Mouse (Mus musculus): ENCODE data around the gene Arrdc4.

DNA sequence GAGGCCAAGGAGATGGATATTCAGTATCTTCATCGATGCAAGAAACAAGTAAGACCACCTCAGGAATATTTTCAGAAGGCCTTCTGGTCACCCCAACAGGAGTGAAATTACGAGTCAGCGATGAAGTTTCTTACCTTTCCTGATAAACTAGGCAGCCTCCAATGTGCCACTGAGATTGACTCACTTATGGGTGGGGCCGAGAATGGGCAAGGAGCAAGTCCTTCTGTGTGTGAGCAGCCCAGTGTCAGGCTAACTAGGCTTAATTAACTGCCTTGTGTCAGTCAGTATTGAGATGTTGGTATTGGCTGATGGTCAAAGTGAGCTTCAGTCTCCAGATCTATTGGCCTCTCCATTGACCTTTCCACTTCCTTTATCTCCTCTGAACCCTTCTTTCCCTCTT is 27.5 kb downstream of the Arrdc4 start:
- TF ChIP-seq CTCF (IDR thresholded peaks at IDR 0.05; ENCODE audit: control insufficient read depth, insufficient read depth, insufficient replicate concordance, low read depth, low read length) (no peak), POLR2A (IDR thresholded peaks at IDR 0.05; ENCODE audit: control insufficient read depth, low read depth, low read length) (no peak)

Measured in testis, adult 2 months (tissue).